Mouse (Mus musculus): ENCODE measurements around the gene Zmiz1.
A peak's percentile ranks its signal among the peaks of the same experiment; 100 is the strongest.

Zmiz1 gene

GRCm38 (mm10) chr14:25588156-25588555, 129.2 kb downstream of the Zmiz1 start:
- DNase-seq (ENCODE audit: low read depth, low spot score), result no peak

GRCm38 (mm10) chr14:25588946-25589937, 130.3 kb downstream of the Zmiz1 start:
- no peak for DNase-seq (ENCODE audit: low read depth, low spot score)

- DNase-seq (ENCODE audit: low read depth, low spot score), result no peak
Measured at GRCm38 (mm10) chr14:25591000-25591399, 132.0 kb downstream of the Zmiz1 start.

- DNase-seq (ENCODE audit: low read depth, low spot score), result no peak
Measured at GRCm38 (mm10) chr14:25591426-25591825, 132.4 kb downstream of the Zmiz1 start.

- no peak for DNase-seq (ENCODE audit: low read depth, low spot score)
Measured at GRCm38 (mm10) chr14:25592522-25592921, 133.5 kb downstream of the Zmiz1 start.

- no peak for DNase-seq (ENCODE audit: low read depth, low spot score)
Measured at GRCm38 (mm10) chr14:25593876-25594275, 134.9 kb downstream of the Zmiz1 start.

- peak; percentile 17 for DNase-seq (ENCODE audit: low read depth, low spot score)
Measured at GRCm38 (mm10) chr14:25594611-25595010, 135.6 kb downstream of the Zmiz1 start.

- DNase-seq (ENCODE audit: low read depth, low spot score), result no peak
Measured at GRCm38 (mm10) chr14:25598960-25599359, 140.0 kb downstream of the Zmiz1 start.

GRCm38 (mm10) chr14:25599934-25600333, 140.9 kb downstream of the Zmiz1 start:
- DNase-seq (ENCODE audit: low read depth, low spot score), result no peak

GRCm38 (mm10) chr14:25600358-25600757, 141.4 kb downstream of the Zmiz1 start:
- DNase-seq (ENCODE audit: low read depth, low spot score), result no peak

- DNase-seq (ENCODE audit: low read depth, low spot score), result no peak
Measured at GRCm38 (mm10) chr14:25600951-25601350, 142.0 kb downstream of the Zmiz1 start.

- DNase-seq (ENCODE audit: low read depth, low spot score), result no peak
Measured at GRCm38 (mm10) chr14:25602018-25602417, 143.0 kb downstream of the Zmiz1 start.

GRCm38 (mm10) chr14:25604395-25605142, 145.6 kb downstream of the Zmiz1 start:
- no peak for DNase-seq (ENCODE audit: low read depth, low spot score)

- peak; percentile 82 for DNase-seq (ENCODE audit: low read depth, low spot score)
Measured at GRCm38 (mm10) chr14:25606372-25607140, 147.6 kb downstream of the Zmiz1 start.

GRCm38 (mm10) chr14:25607141-25607967, 148.4 kb downstream of the Zmiz1 start:
- DNase-seq (ENCODE audit: low read depth, low spot score), result peak; percentile 62

GRCm38 (mm10) chr14:25607968-25608491, 149.0 kb downstream of the Zmiz1 start:
- peak; percentile 78 for DNase-seq (ENCODE audit: low read depth, low spot score)

- DNase-seq (ENCODE audit: low read depth, low spot score), result peak; percentile 46
Measured at GRCm38 (mm10) chr14:25608618-25609017, 149.6 kb downstream of the Zmiz1 start.

GRCm38 (mm10) chr14:25609355-25609754, 150.4 kb downstream of the Zmiz1 start:
- DNase-seq (ENCODE audit: low read depth, low spot score), result peak; percentile 67

GRCm38 (mm10) chr14:25610396-25611158, 151.6 kb downstream of the Zmiz1 start:
- no peak for DNase-seq (ENCODE audit: low read depth, low spot score)
